Mouse (Mus musculus) neural tube, embryonic 10.5 days (tissue): ENCODE results near the gene Pms2.

Experiments used
- DNase-seq: peaks from one replicate; pipeline ENCODE4 v3.0.0-alpha.2; 2017; ENCODE audit warnings: low spot score; ENCODE audit errors: extremely low spot score

Pms2 gene

DNA sequence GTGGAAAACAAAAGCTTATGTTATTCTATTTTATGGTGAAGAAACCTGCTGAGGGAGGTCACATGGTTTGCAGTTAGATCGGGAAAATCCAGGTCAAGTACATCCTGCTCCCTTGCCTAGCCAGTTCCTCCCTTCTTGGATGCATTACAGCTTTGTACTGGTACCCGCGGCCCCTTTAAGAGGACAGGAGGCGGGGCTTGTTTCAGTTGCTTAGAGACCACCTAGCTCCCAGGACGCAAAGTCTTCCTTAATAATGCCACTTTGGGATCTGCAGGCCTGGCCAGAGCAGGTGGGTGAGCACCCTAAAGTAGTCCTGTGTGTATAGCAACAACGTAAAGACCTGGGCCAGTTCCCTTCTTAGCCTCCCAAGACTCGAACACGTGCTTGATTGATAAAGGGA, 23.1 kb downstream of the Pms2 start, which contains the start of gene Rsph10b:
Gene Rsph10b, plus strand, starts transcription at position 205 of the 400 bp plus-strand sequence.
- DNase-seq, result no peak

DNA sequence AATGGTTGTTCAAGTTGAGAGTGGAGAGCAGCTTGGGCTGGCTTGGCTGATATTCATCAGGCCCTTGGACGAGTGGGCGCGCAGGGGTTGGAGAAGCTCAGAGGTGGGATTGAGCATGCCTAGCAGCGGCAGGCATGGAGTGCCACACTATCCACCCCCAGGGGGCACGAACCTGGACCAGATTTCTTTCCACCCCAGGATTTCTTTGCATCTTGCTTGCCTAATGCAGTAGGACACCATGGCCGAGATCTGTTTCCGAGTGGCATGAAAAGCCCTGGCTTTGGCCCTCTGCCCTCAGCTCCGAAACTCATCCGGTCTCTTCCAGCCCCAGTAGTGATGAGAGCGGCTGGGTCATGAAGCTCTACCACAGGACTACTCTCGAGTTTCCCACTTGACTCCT, 23.6 kb downstream of the Pms2 start:
- DNase-seq, result no peak

DNA sequence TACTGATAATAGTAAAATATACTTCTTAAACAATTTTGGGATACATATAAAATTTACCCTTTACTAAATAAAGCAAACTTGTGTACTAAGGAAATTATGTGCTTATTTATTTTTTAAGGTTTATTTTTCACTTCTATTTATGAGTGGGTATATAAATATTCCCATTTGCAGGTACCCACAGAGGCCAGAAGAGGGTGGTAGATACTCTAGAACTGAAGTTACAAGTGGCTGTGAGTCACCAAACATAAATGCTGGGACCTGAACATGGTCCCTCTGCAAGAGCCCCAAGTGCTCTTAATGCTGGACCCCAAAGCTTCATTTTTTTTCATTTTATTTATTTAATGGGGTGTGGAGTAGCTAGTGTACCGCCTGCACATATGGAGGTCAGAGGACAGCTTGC, 24.1 kb downstream of the Pms2 start:
- no peak for DNase-seq

DNA sequence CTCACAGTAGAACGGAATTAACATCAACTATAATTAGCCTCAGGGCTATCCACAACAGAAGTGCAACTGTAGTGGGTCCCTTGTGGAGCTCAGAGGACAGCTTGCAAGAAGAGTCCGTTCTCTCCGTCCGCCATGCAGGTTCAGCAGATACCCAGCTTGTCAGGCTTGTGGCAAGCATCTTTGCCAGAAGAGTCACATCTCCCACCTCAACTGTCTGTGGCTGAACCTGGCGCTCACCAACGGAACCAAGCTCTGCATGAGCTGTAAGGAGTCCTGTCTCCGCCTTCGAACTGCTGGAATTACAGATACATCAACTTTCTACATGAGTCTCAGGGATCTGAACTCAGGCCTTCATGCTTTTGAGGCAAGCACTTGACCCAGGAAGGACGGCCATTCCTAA, 26.4 kb downstream of the Pms2 start:
- no peak for DNase-seq

DNA sequence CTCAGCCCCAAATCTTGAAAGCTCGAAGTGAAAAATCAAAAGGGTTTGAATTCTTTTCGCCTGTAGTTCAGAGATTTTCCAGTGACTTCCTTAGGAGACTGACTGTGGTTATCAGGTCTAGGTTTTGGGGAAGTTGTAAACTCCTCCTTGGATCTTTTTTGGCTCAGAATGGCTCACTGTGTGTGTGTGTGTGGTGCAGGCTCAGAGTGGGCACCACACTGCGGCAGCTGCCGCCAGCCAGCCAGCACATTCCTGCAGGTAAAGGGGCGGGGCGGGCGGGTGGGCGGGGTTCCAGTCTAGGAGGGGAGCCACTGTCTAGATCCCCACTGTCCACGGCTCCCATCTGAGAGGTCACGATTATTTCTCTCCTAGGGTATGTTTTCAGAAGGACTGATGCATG, 31.8 kb downstream of the Pms2 start:
- no peak for DNase-seq

DNA sequence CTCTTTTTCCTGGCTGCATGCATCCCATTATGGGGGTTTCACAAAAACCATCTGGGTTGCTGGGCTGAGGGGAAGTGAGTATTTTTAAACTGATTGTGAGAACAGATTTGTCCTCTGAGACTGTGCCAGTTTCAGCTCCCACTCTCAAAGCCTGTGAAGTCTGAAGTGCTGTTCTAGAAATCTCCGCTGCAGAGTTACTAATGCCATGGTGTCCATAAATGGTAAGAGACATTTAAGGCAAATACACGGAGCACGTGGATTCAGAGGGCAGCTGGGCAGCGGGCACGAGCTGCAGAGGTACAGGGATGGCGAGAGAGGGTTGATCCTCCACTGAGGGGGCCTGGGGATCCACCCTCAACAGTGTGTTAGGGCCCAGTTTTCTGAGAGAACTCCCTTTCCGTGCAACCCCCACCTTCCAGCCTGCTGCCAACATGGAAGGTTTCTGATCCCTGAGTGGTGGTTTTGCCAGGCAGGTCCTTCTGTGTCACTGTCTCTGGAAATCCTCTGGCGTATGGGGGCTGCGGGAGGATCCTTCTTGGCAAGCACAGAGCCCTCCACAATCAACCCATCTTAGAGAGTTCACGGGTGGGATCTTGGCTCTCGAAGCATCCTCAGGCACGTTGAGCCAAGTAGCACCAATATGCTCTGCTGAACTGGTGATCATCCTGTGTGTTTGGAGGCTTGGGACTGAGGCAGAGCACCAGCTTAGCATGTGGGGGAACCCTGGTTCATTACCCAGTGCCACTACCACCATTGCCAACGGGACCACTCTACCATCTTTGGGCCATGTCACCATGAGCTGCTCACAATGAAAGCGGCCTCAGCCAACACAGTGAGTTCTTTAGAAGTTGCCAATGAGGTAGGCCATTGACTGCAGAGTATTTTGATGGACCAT, 33.7 kb downstream of the Pms2 start:
- no peak for DNase-seq

DNA sequence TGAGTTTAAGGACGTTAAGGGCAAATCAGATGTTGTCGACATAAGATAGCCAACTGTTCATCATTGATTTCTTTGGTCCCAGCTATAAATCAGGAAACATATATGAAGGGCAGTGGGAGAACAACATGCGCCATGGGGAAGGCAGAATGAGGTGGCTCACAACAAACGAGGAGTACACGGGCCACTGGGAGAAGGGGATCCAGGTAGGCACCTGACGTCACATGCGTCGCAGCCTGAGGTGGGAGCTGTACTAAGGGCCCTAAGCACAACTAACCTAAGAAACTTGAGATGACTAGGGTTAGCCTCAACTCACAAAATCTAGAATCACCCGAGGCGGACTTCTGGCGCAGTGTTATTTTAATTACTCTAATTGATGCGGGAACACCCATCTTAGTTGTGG, 38.6 kb downstream of the Pms2 start:
- no peak for DNase-seq

DNA sequence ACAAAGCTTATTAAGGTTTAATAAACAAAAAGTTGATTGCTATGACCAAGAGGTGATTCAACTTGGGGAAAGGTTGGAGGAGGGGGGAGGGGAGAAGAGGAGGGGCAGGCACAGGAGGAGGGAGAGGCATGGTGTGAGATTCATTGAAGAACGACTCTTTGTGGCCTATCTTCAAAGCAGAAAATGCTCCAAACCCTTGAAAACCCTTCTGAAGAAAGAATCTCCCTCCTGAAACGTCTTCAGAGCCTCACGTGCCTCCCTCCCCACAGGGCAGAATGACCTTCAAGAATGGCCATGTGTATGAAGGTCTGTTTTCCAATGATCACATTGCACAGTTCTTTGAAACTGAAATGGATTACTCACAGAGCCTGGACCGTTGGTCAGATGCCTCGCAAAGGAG, 40.3 kb downstream of the Pms2 start:
- DNase-seq, result no peak

DNA sequence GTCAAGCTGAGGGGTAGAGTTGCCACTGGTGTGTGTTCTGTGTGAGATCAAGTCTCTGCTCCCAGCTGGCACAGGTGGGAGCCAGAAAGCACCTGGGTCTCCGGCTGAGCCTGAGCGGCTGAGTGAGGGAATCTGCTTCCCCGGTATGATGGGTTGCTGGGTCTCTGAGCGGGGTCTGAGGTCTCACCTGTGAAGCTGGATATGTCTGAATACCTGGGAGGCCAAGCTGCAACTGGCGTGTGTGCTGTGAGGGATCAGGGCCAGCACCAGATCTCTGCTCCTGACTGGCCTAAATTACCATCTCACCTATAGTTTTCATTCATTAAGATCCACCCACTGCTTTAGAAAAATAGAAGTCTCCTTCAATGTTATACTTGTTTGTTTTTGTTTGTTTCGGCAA, 47.3 kb downstream of the Pms2 start:
- DNase-seq, result no peak

DNA sequence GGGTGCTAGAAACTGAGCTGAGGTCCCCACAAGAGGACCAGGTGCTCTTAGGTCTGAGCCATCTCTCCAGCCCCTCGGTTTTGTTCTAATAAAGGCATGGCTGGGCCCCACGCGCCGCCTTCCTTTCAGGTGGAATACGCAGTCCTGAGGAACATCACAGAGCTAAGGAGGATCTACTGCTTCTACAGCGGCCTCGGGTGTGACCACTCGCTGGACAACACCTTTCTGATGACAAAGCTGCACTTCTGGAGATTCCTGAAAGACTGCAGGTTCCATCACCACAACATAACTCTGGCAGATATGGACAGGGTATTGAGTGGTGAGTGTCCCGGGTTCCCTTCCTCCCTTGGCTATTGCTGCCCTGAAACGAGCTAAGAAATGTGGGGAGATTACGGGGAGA, 49.8 kb downstream of the Pms2 start:
- DNase-seq, result no peak

DNA sequence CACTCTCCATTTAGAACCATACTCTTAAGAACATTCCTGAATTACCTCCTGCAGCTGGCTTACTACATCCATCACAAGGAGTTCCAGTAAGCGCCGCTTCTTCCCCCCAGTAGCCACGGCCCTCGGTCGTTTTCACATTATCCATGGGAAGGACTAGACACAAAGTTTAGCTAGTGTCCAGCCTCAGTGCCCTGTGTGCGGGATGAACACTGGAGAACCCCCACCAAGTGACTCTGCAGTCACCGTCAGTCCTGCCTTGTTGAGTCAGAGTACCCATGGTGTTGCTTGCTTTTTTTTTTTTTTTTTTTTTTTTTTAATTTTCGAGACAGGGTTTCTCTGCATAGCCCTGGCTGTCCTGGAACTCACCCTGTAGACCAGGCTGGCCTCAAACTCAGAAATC, 51.4 kb downstream of the Pms2 start:
- DNase-seq, result no peak

DNA sequence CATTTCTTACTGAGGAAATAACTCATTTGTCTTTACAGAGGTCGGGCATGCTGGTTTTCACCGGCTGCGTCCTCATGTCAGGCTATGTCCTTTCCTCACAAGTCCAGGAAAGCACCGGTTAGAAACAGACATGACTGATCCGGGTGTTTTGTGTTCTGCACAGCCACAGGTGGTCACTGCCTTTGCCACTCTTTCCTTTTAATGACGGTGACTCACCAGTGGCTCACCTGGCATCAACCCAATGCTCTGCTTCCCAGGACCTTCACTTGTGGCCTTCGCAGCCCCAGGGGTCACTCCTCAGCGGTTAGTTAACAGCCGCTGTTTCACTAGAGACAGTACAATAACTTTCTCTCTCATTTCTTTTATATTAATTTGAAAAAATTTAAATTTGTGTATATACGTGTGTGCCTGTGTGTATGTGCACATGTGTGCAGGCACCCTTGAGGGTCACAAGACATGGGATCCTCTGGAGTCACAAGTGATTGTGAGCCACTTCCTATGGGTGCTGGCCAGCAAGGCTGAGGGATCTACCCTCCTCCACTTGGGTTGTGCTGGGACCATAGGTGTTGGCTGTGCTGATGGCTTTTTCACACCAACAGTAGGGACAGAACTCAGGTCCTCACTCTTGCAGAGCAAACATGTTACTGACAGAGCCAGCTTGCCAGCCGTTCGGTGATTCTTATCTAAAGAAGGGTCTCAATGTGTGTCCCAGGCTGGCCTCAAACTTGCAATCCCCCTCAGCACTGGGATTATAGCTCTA, 56.0 kb downstream of the Pms2 start:
- no peak for DNase-seq

DNA sequence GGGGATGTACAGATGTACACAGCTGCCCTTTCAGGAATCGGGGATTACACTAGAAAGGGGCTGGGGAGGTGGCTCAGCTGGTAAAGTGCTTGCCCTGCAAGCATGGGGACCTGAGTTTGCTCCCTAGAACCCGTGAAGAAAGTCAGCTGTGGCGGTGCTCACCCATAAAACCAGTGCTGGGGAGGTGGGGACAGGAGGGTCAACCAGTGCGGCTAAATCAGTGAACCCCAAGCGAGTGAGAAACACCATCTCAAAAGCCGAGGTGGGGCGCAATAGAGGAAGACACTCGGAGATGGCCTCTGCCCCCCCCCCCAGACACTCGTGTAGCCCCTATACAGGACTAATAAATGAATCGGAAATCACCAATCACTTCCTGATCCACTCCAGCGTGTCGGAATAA, 56.9 kb downstream of the Pms2 start:
- no peak for DNase-seq

DNA sequence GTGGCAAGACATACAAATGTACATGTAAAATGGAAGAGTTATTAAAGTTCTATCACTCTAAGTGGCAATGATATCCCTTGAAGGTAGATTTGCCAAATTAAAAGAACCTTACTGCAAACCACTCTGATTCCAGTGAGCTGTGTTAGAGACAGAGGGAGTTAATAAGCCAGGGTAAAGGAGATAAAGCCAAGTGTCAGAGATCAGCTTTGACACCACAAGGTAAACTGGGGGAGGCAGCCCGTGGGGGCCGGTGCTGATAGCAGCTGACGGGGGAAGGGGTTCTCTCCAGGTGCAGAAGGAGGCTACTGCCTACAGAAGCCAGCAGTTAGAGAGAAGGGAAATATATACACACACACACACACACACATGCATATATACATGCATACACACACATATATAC, 62.9 kb downstream of the Pms2 start:
- DNase-seq, result no peak

DNA sequence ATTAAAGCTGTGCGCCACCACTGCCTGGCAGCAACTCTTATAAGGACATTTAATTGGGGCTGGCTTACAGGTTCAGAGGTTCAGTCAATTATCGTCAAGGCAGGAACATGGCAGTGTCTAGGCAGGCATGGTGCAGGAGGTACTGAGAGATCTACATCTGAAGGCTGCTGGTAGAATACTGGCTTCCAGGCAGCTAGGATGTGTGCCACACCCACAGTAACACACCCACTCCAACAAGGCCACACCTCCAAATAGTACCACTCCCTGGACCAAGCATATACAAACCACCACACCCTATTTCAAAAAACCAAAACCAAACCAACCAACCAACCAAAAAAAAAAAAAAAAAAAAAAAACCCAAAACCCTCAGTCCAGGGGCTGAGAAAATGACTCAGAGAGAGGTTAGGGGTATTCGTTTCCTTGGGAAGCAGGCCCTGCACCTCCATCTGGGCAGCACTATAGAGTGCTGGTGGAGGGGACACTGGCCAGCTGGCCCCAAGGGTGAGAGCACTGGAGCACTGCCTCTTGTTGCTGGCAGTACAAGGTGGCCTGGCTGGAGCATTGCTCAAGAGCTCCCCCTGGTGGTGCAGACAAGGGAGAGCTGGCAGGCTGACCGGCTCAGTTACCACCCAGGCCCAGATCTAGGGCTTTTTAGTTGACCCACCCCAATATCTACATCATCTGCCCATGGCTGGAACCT, 65.3 kb downstream of the Pms2 start:
- DNase-seq, result peak; percentile 82

DNA sequence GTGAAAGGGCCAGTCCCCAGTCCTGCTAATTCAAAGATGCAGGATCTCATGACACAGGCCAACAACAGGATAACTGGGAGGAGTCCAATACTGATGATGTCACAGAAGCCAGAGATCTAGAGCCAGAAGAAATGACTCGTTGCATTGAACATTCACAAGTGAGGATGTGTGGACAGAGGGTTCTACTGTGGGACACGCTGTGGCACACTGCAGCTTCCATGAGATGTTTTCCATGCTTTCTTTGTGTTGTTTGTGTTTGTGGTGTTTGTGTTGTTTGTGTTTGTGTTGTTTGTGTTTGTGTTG, 65.8 kb downstream of the Pms2 start:
- no peak for DNase-seq

DNA sequence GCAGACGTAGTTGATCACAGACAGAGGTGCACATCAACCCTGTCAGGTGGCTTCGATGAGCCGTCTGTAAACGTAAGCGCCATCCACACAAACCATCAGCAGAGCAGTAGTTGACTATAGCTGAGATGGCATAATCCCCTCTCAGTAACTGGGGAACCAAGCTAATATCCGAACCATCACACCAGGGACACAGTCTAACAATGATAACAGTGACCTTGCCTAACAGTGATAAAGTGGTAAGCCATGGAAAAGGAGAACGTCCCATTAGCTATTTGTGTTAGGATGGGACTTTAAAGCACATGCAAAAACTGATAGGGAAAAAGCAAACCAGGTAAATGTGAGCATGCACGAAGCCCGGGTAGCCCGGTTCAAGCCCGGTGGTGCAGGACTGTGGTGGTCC, 66.5 kb downstream of the Pms2 start:
- DNase-seq, result no peak

DNA sequence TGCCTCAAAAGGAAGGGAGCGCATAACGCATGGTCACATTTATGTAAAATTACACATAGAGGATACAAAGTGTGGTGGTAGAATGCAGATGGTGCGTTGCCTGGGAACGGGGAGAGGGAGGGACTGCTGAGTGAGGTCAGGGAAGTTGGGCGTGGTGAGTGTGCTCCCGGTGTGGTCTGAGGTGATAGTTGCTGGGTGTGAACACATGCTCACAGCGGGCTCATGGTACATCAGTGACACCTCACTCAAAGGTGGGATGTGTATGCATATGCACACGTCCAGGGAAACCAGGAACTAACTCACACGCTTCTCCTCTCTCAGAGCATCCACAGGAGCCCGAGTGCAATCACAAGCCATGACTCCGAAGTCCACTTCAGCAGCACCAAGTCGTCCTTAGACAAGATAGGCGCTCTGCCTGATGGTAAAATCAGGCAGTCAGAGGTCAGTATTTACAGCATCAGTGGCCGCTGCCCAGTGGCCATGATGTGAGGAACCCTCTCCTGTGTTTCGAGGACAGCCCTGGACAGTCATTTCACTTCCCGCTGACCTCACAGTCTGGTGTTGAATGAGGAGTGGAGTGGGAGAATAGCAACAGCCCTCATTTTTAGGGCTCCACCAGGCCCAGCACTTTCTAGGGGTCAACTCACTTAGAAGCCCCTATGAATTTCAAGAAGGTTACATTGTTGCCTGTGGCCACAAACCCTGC, 67.1 kb downstream of the Pms2 start:
- no peak for DNase-seq

DNA sequence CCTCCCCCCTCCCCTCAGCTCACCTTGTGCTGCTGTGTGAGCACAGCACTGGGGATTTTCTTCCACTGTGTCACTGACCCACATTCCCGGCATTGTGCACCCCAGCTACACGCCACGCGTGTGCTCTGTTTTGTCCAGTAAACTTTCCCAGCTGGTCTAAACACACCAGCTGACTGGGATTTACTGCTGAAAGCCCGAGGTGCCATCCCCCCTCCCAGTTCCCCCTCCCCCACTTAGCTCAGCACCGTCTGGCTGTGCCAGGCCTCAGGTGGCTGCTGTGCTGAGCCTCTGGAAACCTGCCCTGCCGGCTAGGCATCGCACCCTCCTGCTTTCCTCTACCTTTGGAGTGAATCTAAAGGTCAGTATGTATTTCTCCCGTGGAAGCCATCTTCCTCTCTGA, 71.1 kb downstream of the Pms2 start:
- no peak for DNase-seq

DNA sequence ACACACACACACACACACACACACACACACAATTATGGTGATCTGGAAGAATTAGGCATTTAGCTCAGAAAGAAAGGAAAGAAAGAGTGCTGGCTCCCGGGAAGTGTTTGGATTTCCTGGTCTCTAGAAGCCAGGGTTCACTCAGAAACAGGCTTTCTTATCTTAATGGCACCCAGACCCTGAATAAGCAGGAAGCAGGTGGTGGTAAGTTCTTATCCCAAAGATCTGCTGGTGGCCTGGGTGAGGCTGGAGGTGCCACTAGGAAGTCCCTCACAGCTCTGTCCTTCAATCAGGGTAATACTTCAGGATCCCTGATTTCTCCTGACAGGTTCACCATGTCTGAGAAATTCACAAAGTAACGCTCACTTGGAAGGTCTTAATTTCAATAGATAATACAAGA, 72.6 kb downstream of the Pms2 start:
- no peak for DNase-seq
